Mouse (Mus musculus): Measurements from ENCODE around the gene Tmem255b.

DNA sequence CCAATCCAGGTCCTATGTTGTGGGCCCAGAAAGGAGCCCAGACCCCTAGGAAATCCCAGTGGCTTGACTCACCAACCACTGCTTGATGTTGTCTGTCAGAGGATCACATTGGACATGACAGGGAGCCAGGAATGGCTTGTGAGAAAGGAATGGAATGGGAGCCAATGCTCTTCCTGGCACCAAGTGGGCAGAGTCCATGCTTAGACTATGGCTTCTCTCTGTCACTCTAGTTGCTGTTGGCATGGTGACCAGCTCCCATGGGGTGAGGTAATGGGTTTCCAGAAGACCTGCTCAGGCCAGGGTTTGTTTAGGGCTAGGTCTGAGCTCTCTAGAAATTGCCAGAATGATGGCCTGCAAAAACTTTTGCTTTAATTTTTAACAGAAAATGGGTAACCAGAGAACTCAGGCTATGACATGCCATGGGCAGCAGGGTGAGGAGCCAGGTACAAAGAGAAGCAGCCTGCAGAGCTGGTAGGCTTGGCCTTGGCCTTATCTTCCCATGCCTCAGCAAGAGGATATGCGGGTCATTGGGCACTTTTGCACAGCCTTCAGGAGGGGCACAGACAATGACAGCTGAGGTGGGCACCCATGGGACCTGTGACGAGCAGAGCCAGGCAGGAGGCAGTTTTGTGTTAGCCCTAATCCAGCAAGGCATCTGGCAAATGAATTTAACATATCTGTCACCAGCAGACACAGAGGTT, 47.3 kb downstream of the Tmem255b start:
- TF ChIP-seq CTCF (conservative IDR thresholded peaks at IDR 0.05; ENCODE audit: low read length) = no peak
- no peak for TF ChIP-seq NANOG (IDR thresholded peaks at IDR 0.05; ENCODE audit: borderline replicate concordance, low read length)
- TF ChIP-seq POU5F1 (IDR thresholded peaks at IDR 0.05; ENCODE audit: borderline replicate concordance, low read length) = no peak

Measured in E14TG2a.4 (cell line).